Mouse (Mus musculus) cerebellum, adult 2 months (tissue): Measurements from ENCODE around the gene Inpp5f. TPM values are rescaled to one million over a fixed set of nuclear protein-coding genes. Genes with fewer than 3 reads are reported as not detected.

Experiments used
- DNase-seq, 2 experiments: peaks; one replicate each; pipeline ENCODE4 v3.0.0; 2021
- H3K27ac ChIP-seq: fragments of 200-500 bp; 2 replicates; pipeline ENCODE4 v1.5.1; 2012; ENCODE audit warnings: low read length, control low read depth, inconsistent platforms; ENCODE audit not compliant: insufficient read depth
- H3K27me3 ChIP-seq: fragments of 200-500 bp; 2 replicates; pipeline ENCODE4 v1.6.1; 2012; ENCODE audit warnings: inconsistent platforms, mild to moderate bottlenecking, low read length, moderate library complexity; ENCODE audit not compliant: control insufficient read depth, insufficient read depth
- H3K4me1 ChIP-seq: fragments of 200-500 bp; 2 replicates; pipeline ENCODE4 v1.6.1; 2011; ENCODE audit warnings: low read length; ENCODE audit not compliant: control insufficient read depth, insufficient read depth
- H3K4me3 ChIP-seq: fragments of 200-500 bp; replicated peaks from 2 replicates; pipeline ENCODE3; 2011; ENCODE audit warnings: mild to moderate bottlenecking, low read depth, low read length, control low read depth; ENCODE audit not compliant: insufficient read depth
- CTCF ChIP-seq: fragments of 200-500 bp; IDR thresholded peaks from 2 replicates; pipeline ENCODE4 v1.5.1; 2011; ENCODE audit warnings: low read depth, mild to moderate bottlenecking, control low read depth, low read length, moderate library complexity, borderline replicate concordance; ENCODE audit not compliant: insufficient read depth
- POLR2A ChIP-seq: fragments of 200-500 bp; IDR thresholded peaks from 2 replicates; pipeline ENCODE4 v1.6.1; 2011; ENCODE audit warnings: low read length, control low read depth, borderline replicate concordance; ENCODE audit not compliant: insufficient read depth
- WGBS: fragments of 180-500 bp; shearing (Covaris S2); methylation state at CpG from one replicate; pipeline ENCODE4 v1.1.7; 2018; 5-methylcytosine and 5-hydroxymethylcytosine counted together
- polyA plus RNA-seq: library from polyadenylated mRNA; depleted of rRNA; stranded (reverse); fragments of >200 nt; gene quantifications from 2 replicates; pipeline ENCODE4 v1.2.3, GENCODE M21; 2012

Gene Inpp5f
- polyA plus RNA-seq, 1 experiment = 104 TPM

- TF ChIP-seq CTCF (no peak), POLR2A (no peak)
- H3K27me3 ChIP-seq = no peaks in the 10 kb centered on the region
- 21% methylated on average over 6 of the region's 6 CpGs for WGBS
- peak; percentile 62 to 80 for DNase-seq
- H3K27ac ChIP-seq = 0 out of 2 replicates have a peak overlapping the region, but pooled peaks have one; percentile 8
- no peak overlapping the region for H3K4me3 ChIP-seq
- H3K4me1 ChIP-seq = peaks cover 13% of the 10 kb centered on the region
These were observed 27.7 kb upstream of the Inpp5f start for GRCm38 (mm10) chr7:128583213-128583948.

- Histone ChIP-seq H3K27me3 (no peaks in the 10 kb centered on the region), H3K4me1 (peaks cover 7% of the 10 kb centered on the region), H3K4me3 (no peak overlapping the region), H3K27ac (no peak overlapping the region)
- TF ChIP-seq POLR2A (no peak), CTCF (no peak)
- 77% methylated on average over 4 of the region's 4 CpGs for whole genome bisulfite sequencing
- no peak for DNase-seq
These were observed 23.7 kb upstream of the Inpp5f start for GRCm38 (mm10) chr7:128587334-128587933.

GRCm38 (mm10) chr7:128591345-128592084 is 19.6 kb upstream of the Inpp5f start:
- Histone ChIP-seq H3K4me1 (no peaks in the 10 kb centered on the region), H3K27ac (no peak overlapping the region), H3K27me3 (no peaks in the 10 kb centered on the region), H3K4me3 (no peak overlapping the region)
- DNase-seq = no peak
- TF ChIP-seq POLR2A = no peak
- no peak for TF ChIP-seq CTCF
- 69% methylated on average over 9 of the region's 9 CpGs for WGBS

GRCm38 (mm10) chr7:128592118-128592935 is 18.8 kb upstream of the Inpp5f start:
- no peaks in the 10 kb centered on the region for H3K4me1 ChIP-seq
- DNase-seq = no peak
- no peaks in the 10 kb centered on the region for H3K27me3 ChIP-seq
- H3K4me3 ChIP-seq = no peak overlapping the region
- H3K27ac ChIP-seq = peak overlapping the region; percentile 39; the same call in 1 of the 2 replicates
- TF ChIP-seq CTCF (no peak), POLR2A (no peak)
- 39% methylated on average over 21 of the region's 21 CpGs for WGBS

- no peak overlapping the region for H3K4me3 ChIP-seq
- DNase-seq = no peak
- WGBS = 58% methylated on average over 6 of the region's 6 CpGs
- H3K4me1 ChIP-seq = no peaks in the 10 kb centered on the region
- no peak for TF ChIP-seq CTCF
- TF ChIP-seq POLR2A = no peak
- no peaks in the 10 kb centered on the region for H3K27me3 ChIP-seq
- peak overlapping the region; percentile 39; the same call in 1 of the 2 replicates for H3K27ac ChIP-seq
These were observed 18.2 kb upstream of the Inpp5f start for GRCm38 (mm10) chr7:128592936-128593241.

- Histone ChIP-seq H3K27me3 (no peaks in the 10 kb centered on the region), H3K27ac (no peak overlapping the region), H3K4me1 (no peaks in the 10 kb centered on the region), H3K4me3 (no peak overlapping the region)
- WGBS = 95% methylated on average over 2 of the region's 2 CpGs
- TF ChIP-seq CTCF (no peak), POLR2A (no peak)
- no peak for DNase-seq
These were observed 14.9 kb upstream of the Inpp5f start for GRCm38 (mm10) chr7:128596274-128596673.

GRCm38 (mm10) chr7:128599072-128599471 is 12.1 kb upstream of the Inpp5f start:
- no peaks in the 10 kb centered on the region for H3K27me3 ChIP-seq
- DNase-seq = no peak
- H3K27ac ChIP-seq = no peak overlapping the region
- TF ChIP-seq CTCF = no peak
- TF ChIP-seq POLR2A = no peak
- WGBS = 89% methylated on average over 5 of the region's 5 CpGs
- H3K4me3 ChIP-seq = no peak overlapping the region
- no peaks in the 10 kb centered on the region for H3K4me1 ChIP-seq
